Mouse (Mus musculus): Measurements from ENCODE around the gene Aif1. TPM values are rescaled to one million over a fixed set of nuclear protein-coding genes. Genes with fewer than 3 reads are reported as not detected.

The Aif1 gene
- total RNA-seq (2015; ENCODE audit: low replicate concordance) (14.1 and 28.1 TPM in 2 replicates), total RNA-seq (2017; ENCODE audit: low replicate concordance) (3.3 and 32.3 TPM in 2 replicates)

GRCm38 (mm10) chr17:35175968-35176367 lies at the start of gene Aif1:
Gene Aif1 (minus strand): TSS chr17:35176068.
- ATAC-seq (replicated peaks; ENCODE audit: low FRiP score, poor library complexity, severe bottlenecking), result no peak

DNA sequence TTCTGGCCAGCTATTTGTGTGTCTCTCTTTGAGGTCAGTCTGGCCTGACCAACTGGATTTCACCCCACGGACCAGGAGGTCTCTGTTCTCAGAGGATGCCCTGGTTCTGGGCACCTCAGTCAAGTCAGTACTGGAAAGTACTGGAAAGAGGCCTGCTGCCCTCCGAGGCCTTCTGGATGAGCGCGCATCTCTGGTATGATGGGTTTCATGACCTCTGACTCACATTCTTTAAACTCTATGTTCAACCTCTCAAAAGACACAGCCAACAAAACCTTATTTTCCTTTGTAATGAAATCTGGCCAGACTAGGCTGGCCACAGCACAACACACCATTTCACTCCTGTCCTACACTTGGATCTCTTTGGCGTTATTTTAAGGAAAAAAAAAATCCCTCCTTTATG lies 49.6 kb upstream of the Aif1 start:
- no peak for ATAC-seq (replicated peaks; ENCODE audit: low FRiP score, poor library complexity, severe bottlenecking)

- no peak for ATAC-seq (replicated peaks; ENCODE audit: low FRiP score, poor library complexity, severe bottlenecking)
These were observed 48.8 kb upstream of the Aif1 start for GRCm38 (mm10) chr17:35224641-35225040.

DNA sequence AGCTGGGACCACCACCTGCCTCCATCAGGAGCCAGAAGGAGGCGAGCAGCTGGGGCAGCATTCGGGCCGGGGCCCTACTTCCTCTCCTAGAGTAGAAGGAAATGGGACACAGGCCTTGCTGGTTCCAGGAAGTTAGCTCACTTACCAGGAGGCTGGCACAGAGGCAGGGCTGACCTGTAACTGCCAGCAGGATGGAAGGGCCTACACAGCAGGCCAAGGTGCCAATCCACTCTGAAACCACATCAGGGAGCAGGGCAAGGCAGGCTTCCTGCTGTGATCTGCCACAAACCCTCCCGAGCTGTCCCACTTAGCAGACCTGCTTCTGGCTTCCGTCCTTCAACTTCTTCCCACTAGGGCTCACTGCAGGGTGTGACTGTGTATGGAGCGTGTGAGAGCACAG lies 46.4 kb upstream of the Aif1 start:
- ATAC-seq (replicated peaks; ENCODE audit: low FRiP score, poor library complexity, severe bottlenecking), result no peak

GRCm38 (mm10) chr17:35220156-35220952 lies 44.5 kb upstream of the Aif1 start, which contains the start of gene Gm16181:
Gene Gm16181 (plus strand): TSS chr17:35220834.
- no peak for ATAC-seq (replicated peaks; ENCODE audit: low FRiP score, poor library complexity, severe bottlenecking)

GRCm38 (mm10) chr17:35219601-35220041 lies 43.8 kb upstream of the Aif1 start:
- ATAC-seq (replicated peaks; ENCODE audit: low FRiP score, poor library complexity, severe bottlenecking), result no peak

GRCm38 (mm10) chr17:35218516-35219193 lies 42.8 kb upstream of the Aif1 start:
- no peak for ATAC-seq (replicated peaks; ENCODE audit: low FRiP score, poor library complexity, severe bottlenecking)

DNA sequence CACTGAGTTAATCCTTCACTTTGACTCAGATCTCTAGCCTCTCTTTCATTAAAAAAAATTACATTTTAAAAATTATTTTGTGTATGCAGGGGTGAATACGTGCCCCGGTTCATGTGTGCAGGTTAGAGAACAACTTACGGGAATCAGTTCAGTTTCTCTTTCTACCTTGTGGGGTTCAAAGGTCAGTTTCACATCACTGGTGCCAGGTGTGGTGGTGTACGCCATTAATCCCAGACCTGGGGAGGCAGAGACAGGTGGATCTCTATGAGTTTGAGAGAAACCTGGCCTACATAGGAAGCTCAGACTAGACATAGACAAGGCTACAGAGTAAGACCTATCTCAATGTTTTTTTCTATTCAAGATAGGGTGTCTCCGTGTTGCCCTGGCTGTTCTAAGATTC lies 37.2 kb upstream of the Aif1 start:
- ATAC-seq (replicated peaks; ENCODE audit: low FRiP score, poor library complexity, severe bottlenecking), result no peak

DNA sequence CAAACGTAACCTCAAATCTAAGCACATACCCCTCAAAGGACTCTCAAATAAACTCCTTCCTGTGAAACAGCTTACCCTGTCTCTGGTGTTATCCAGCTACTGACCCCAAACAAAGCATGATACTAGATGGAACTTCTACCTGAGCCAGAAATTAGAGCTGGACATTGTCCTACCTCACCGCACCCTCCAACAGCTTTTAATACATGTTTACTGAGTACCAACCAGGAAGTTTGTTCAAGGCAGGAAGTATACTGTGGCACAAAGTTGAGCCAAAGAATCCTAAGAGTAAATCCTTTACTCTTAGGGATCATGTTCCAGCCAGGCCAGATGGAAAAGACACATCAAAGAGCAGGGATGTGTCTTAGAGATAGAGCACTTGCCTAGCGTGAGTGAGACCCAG lies 34.7 kb upstream of the Aif1 start:
- ATAC-seq (replicated peaks; ENCODE audit: low FRiP score, poor library complexity, severe bottlenecking), result no peak

DNA sequence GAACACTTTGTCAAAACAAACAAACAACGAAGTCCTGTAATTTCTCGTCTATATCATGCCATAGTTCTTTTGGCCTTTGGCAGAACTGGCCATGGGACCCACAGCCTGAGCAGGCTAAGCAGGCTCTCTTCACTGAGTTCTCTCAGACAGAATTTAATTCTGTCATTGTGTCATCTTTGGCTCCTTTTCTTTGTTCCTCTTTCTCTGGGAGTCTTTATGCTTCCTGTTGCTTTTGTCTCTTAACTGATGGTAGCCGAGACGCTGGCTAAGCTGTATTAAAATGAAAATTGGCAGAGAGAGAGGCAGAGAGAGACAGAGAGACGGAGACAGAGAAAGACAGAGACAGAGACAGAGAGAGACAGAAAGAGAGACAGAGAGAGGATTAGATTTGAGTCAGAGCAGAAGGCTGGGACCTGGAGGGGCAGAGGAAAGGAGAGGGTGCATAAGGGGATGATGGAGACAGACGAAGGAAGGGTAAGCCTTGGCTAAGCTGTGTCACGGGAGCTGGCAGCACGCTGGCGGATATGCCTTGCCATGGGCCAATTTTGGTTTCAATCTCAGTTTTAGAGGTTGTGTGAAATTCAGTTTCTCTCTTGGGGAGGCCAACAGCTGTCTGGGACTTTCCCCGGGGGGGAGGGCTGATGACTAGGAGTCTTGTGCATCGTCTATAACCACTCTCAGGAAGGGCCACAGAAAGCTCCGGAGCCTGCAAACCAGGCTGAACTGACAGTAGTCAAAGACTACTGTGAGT lies 34.1 kb upstream of the Aif1 start:
- no peak for ATAC-seq (replicated peaks; ENCODE audit: low FRiP score, poor library complexity, severe bottlenecking)

DNA sequence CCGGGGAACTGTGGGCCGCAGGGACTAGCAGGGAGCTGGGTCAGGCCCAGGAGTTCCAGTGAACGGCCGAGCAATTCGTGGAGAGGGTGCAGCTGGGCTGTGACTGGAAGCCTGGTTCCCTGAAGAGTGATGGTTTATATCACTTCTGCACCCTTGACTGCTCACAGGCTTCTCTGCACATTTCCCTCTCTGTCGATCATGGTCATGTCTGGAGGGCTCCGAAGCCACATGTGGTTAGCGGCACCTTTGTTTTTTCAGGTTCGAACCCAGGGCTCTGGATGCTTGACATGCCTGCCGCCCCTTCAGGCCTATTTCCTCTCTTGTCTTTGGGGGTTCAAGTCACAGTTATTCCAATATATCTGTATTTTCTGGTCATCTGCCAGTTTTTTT lies 29.5 kb upstream of the Aif1 start:
- ATAC-seq (replicated peaks; ENCODE audit: low FRiP score, poor library complexity, severe bottlenecking), result no peak

DNA sequence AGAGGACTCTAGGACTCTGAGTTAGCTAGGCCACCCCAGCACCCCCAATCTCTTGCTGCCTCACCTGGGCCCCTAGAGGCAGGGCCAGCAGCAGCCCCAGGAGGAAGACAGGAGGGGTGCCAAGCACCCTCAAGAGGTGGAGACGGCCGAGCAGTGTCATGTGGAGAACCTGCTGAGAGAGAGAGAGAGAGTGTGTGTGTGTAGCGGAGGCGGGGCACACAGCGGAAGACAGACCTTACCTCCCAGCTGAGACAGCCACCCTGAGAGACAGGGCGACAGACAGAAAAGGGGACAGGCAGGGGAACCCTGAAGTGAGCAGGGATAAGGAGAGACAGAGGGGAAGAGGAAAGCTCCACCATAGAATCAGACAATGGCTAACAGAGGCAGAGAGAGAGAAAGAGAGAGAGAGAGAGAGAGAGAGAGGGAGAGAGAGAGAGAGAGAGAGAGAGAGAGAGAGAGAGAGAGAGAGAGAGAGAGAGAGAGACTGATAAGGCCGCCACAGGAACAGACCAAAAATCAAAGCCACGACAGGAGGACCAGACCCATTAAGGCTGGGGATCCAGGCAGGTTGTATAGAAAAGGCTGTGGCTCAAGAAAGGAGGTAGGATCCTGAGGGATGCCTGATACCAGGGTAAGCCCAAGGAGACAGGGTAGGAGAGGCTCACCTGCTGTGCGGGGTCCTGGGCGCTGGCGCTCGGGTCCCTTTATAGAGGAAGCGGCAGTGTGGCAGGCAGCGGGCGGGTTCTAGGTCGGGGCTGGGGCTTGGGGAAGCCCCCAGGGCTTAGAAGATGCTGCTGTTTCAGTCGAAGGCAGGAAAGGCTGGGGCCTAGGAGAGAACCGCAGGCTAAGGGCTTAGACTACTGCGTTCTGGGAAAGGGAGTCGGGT lies 28.9 kb upstream of the Aif1 start, which contains the start of gene Lta:
Gene Lta, minus strand, starts transcription at position 858 of the 886 bp plus-strand sequence.
- ATAC-seq (replicated peaks; ENCODE audit: low FRiP score, poor library complexity, severe bottlenecking), result no peak

- no peak for ATAC-seq (replicated peaks; ENCODE audit: low FRiP score, poor library complexity, severe bottlenecking)
These were observed 26.6 kb upstream of the Aif1 start for GRCm38 (mm10) chr17:35202442-35202841.

GRCm38 (mm10) chr17:35201787-35202186 lies 25.9 kb upstream of the Aif1 start, which contains the start of gene Tnf:
Gene Tnf (minus strand): TSS chr17:35202007.
- no peak for ATAC-seq (replicated peaks; ENCODE audit: low FRiP score, poor library complexity, severe bottlenecking)

DNA sequence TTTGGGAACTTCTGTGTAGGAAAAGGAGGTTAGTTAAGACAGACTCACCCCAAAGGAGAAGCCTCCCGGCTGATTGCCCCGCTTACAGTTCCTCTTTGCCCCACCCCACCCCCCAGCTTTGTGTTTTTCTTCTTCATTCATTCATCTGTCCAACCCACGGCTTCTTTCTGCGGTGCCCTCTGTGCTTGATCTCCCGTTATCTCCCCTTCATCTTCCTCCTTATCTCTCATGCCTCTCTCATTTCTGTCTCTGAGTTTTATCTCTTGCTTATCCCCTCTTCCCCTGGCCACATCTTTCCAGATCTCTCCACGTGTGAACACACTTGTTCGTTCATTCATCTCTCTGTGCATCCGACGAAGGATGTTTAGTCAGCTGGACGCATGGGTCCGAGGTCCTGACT lies 25.3 kb upstream of the Aif1 start:
- no peak for ATAC-seq (replicated peaks; ENCODE audit: low FRiP score, poor library complexity, severe bottlenecking)

DNA sequence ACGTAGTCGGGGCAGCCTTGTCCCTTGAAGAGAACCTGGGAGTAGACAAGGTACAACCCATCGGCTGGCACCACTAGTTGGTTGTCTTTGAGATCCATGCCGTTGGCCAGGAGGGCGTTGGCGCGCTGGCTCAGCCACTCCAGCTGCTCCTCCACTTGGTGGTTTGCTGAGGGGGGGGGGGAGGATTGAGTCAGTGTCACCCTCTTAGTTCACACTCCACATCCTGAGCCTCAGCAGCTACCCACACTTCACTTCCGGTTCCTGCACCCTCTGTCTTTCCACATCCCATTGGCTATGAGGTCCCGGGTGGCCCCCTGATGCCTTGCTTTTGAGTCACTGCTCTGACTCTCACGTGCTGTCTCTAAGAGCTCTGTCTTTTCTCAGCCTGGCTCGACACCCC lies 24.5 kb upstream of the Aif1 start:
- no peak for ATAC-seq (replicated peaks; ENCODE audit: low FRiP score, poor library complexity, severe bottlenecking)

DNA sequence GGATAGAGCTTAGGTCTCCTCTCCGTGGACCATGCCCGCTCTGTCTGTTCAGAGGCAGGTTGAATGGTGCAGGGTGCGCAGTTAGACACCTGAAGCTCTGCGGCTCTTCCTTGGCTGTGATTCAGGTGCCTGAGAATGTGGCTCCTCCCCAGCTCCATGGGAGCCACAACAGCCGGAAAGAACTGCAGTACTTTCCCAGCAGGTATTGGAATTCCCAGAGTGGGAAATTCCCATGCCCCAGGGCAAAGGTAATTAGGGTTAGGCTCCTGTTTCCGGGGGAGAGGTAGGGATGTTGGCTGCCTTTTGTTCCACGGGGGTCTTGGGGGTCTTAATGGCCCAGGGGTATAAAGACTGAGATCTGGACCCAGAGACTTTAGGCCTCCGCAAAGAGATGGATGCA lies 23.1 kb upstream of the Aif1 start:
- ATAC-seq (replicated peaks; ENCODE audit: low FRiP score, poor library complexity, severe bottlenecking), result no peak

DNA sequence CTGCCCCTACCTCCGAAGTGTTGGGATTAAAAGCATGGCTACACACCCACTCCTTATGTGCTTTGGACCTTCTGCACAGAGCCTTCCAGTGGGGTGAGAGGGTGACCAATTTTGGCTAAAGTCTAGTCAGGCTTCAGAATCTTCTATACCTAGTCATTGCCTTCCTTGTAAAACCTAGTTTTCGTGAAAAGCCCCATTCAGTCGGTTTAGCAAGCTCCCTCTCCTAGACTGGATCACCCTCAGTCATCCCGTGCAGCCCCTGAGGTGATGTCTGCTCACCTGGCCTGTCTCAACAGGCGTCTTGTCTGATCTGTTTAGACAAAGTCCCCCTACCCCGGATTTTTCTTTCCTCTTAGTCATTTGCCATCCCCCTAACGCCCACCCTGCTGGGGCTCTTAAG lies 22.2 kb upstream of the Aif1 start:
- no peak for ATAC-seq (replicated peaks; ENCODE audit: low FRiP score, poor library complexity, severe bottlenecking)

GRCm38 (mm10) chr17:35197126-35197525 lies 21.3 kb upstream of the Aif1 start:
- ATAC-seq (replicated peaks; ENCODE audit: low FRiP score, poor library complexity, severe bottlenecking), result no peak

GRCm38 (mm10) chr17:35196321-35196641 lies 20.4 kb upstream of the Aif1 start:
- ATAC-seq (replicated peaks; ENCODE audit: low FRiP score, poor library complexity, severe bottlenecking), result no peak
